Mouse (Mus musculus) hindbrain, embryonic 10.5 days (tissue): ENCODE data around the gene Miox. TPM values are rescaled to one million over a fixed set of nuclear protein-coding genes. Genes with fewer than 3 reads are reported as not detected.

ENCODE experiments used
- DNase-seq: peaks from one replicate; pipeline ENCODE4 v3.0.0-alpha.2; 2017; ENCODE audit warnings: low spot score
- H3K27ac ChIP-seq: fragments of 300-500 bp; sonication (generic); 2 replicates; pipeline ENCODE4 v1.5.1; 2016; ENCODE audit warnings: mild to moderate bottlenecking, moderate library complexity
- H3K27me3 ChIP-seq: fragments of 300-500 bp; sonication (generic); 2 replicates; pipeline ENCODE4 v1.6.1; 2016; ENCODE audit warnings: mild to moderate bottlenecking; ENCODE audit not compliant: poor library complexity, insufficient read depth, severe bottlenecking
- H3K36me3 ChIP-seq: fragments of 300-500 bp; sonication (generic); 2 replicates; pipeline ENCODE4 v1.6.1; 2016; ENCODE audit warnings: mild to moderate bottlenecking, moderate library complexity
- H3K4me1 ChIP-seq: fragments of 300-500 bp; sonication (generic); replicated peaks from 2 replicates; pipeline ENCODE4 v1.6.1; 2016; ENCODE audit warnings: mild to moderate bottlenecking
- H3K4me3 ChIP-seq: fragments of 300-500 bp; sonication (generic); 2 replicates; pipeline ENCODE4 v1.5.1; 2016; ENCODE audit warnings: mild to moderate bottlenecking, moderate library complexity
- H3K9me3 ChIP-seq: fragments of 300-500 bp; sonication (generic); 2 replicates; pipeline ENCODE4 v1.6.1; 2016; ENCODE audit warnings: mild to moderate bottlenecking, moderate library complexity
- WGBS: fragments of 180-500 bp; shearing (Covaris S2); methylation state at CpG from one replicate; pipeline ENCODE4 v1.1.7; 2016; 5-methylcytosine and 5-hydroxymethylcytosine counted together
- polyA plus RNA-seq: library from polyadenylated mRNA; unstranded; fragments of >200 nt; fragmentation: Nextera tagmentation; extraction: Ambion mirVana; gene quantifications from 2 replicates; pipeline ENCODE4 v1.2.1, GENCODE M21; 2016

The Miox gene
- polyA plus RNA-seq: not detected in 2 replicates

DNA sequence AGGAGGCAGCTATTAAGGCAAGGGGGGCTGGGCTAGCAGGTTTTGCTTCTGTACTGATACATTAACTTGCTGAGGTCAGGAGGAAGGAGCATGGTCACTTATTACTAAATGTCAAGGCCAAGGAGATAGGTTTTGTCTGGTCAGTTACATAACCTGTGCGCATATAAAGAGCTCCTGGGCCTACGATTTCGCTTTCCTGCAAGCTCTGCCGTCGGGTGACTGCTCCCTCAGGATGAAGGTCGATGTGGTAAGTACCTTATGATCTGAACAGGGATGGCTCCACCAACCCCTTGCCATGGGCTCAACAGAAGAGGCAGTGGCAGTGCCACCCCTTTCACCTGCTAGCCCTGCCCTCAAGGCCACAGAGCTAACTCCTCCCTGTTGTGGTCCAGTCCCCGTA lies at the start of gene Miox:
Gene Miox (plus strand): TSS at position 128 of the 400 bp plus-strand sequence.
- no peaks in the 10 kb centered on the region for H3K9me3 ChIP-seq
- WGBS: 91% methylated on average over 7 of the region's 7 CpGs
- H3K27me3 ChIP-seq: no peaks in the 10 kb centered on the region
- no peaks in the 10 kb centered on the region for H3K36me3 ChIP-seq
- no peak within 1 kb of the TSS for H3K27ac ChIP-seq
- DNase-seq: no peak
- no peaks in the 10 kb centered on the region for H3K4me1 ChIP-seq
- no peak within 1 kb of the TSS for H3K4me3 ChIP-seq

DNA sequence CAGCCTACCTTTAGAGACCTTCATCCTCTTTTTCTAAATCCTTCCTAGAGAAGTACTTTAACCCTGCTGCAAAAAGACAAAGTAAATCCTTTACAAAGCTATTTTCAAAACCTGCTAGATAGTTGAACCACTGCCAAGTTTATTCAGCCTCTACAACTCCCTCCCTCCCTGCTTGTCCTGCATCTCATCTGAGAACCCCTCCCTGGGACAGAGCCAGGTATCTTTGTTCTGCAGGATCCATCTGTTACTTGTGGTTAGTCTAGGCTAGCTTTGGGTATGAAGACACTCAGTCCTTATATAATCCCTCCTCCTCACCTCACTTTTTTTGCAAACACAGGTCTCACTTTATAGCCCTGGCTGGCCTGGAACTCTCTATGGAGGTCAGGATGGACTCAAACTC lies 49.2 kb upstream of the Miox start:
- no peaks in the 10 kb centered on the region for H3K4me1 ChIP-seq
- no peak overlapping the region for H3K27ac ChIP-seq
- H3K27me3 ChIP-seq: no peaks in the 10 kb centered on the region
- peaks cover 98% of the 10 kb centered on the region for H3K36me3 ChIP-seq
- no peak overlapping the region for H3K4me3 ChIP-seq
- no peak for DNase-seq
- H3K9me3 ChIP-seq: no peaks in the 10 kb centered on the region

DNA sequence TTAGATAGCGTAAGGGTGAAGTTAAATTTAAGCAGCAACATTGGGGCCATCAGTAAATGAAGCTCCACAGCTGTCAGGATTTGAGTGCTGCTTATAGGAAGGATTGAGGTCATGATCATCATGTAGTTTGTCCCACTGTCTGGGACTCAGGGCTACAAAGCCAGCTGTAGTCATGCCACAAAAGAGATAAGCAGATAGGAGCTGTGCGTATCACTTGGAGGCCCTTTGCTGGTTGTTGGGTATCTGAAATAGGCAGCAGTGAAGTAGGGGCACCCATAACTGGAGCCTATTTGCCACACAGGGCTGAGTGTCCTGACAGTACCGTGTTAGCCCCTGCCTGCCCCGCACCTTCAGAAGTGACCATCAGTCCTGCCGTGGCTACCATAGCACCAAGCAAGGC lies 48.7 kb upstream of the Miox start:
- Histone ChIP-seq H3K36me3 (peaks cover 98% of the 10 kb centered on the region), H3K9me3 (no peaks in the 10 kb centered on the region), H3K27ac (no peak overlapping the region), H3K4me1 (no peaks in the 10 kb centered on the region), H3K27me3 (no peaks in the 10 kb centered on the region), H3K4me3 (no peak overlapping the region)
- no peak for DNase-seq
- WGBS: 95% methylated on average over 5 of the region's 5 CpGs

DNA sequence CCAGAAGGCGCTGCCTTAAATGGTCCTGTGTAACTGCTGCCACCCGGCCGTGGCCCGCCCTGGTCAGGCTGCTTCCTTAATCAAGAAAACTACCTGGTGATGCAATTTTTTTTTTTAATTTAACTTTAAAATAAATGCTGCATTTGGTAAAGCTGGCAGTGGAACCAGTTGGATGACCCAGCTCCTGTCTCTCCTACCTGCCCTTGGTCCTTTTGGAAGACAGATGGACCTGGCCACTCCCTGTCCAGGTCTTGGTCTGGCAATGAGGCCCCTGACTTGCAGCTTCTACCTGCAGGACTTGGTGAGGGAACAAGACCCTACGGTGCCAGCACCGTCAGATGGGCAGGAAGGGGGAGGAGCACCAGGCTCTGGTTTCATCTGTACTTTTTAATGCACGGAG lies 48.1 kb upstream of the Miox start:
- WGBS: 87% methylated on average over 7 of the region's 7 CpGs

DNA sequence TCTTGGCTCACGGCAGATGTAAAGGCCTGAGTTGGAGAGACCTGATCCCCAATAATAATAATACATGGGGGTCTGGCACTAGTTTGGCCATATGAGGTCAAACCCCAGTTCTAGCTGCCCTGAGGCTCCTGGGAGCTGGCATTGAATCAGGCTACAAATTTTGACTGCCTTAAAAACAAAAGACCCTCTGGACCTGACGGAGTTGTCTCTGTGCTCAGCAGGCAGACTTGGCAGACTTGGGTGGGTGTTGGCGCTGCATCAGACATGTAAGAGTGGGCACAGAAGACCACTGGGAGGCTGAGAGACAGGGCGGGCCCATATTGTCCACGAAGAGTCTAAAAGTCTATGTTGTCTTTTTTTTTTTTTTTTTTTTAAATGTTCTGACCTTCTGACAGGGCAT lies 47.6 kb upstream of the Miox start:
- no peaks in the 10 kb centered on the region for H3K27me3 ChIP-seq
- H3K4me1 ChIP-seq: no peaks in the 10 kb centered on the region
- DNase-seq: no peak
- H3K36me3 ChIP-seq: peaks cover 98% of the 10 kb centered on the region
- H3K4me3 ChIP-seq: no peak overlapping the region
- 94% methylated on average over 5 of the region's 5 CpGs for WGBS
- no peaks in the 10 kb centered on the region for H3K9me3 ChIP-seq
- H3K27ac ChIP-seq: no peak overlapping the region

More for the DNA sequence above, 48.1 kb upstream of the Miox start:
- H3K27me3 ChIP-seq: no peaks in the 10 kb centered on the region
- no peak overlapping the region for H3K4me3 ChIP-seq
- H3K36me3 ChIP-seq: peaks cover 98% of the 10 kb centered on the region
- no peak for DNase-seq
- no peaks in the 10 kb centered on the region for H3K9me3 ChIP-seq
- no peak overlapping the region for H3K27ac ChIP-seq
- no peaks in the 10 kb centered on the region for H3K4me1 ChIP-seq

DNA sequence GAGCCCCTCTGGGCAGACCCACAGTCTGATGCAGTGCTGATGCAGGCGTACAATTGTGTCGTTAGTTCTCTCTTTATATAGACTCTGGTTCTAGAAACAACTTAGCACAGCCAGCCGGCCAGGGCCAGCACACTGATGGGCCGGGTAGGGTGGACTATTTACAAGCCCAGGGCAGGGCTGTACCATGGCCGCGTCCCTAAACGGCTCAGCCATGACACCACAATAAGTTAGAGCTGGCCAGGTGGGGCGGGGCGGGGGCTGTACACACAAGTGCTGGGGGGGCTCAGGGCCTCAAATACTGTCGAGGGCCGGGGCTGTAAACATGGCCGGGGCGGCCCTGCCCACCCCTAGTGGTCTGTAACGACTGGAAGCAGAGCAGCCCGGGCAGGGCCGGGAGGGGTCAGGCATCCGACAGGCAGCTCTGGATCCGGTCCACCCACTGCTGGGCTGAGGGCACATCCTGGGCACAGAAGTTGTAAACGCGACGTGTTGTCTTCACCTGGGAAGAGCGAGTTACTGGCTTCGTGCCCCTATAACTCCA lies 45.9 kb upstream of the Miox start:
- DNase-seq: no peak
- H3K27ac ChIP-seq: no peak overlapping the region
- WGBS: 94% methylated on average over 23 of the region's 23 CpGs
- no peaks in the 10 kb centered on the region for H3K9me3 ChIP-seq
- H3K4me3 ChIP-seq: no peak overlapping the region
- H3K27me3 ChIP-seq: no peaks in the 10 kb centered on the region
- H3K36me3 ChIP-seq: peaks cover 98% of the 10 kb centered on the region
- H3K4me1 ChIP-seq: no peaks in the 10 kb centered on the region

DNA sequence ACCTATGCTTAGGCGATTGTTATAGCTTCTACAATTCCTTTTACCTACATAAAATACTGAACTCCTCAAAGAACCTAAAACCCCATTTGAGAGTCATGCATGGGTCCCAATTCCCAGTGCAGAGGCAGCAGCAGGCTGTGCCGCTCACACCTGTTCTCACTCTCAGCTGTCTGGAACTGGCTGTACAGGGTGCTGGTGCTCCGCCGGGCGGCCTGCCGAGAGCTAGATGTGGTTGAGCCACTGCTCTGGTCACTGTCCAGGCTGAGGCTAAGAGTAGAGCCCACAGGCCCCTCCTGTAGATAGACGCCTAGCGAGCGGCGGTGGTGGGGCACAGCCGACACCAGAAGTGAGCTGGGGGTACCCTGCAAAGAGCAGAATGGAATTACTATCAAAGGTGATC lies 44.7 kb upstream of the Miox start:
- Histone ChIP-seq H3K9me3 (no peaks in the 10 kb centered on the region), H3K4me3 (no peak overlapping the region), H3K4me1 (no peaks in the 10 kb centered on the region), H3K36me3 (peaks cover 98% of the 10 kb centered on the region), H3K27ac (no peak overlapping the region), H3K27me3 (no peaks in the 10 kb centered on the region)
- DNase-seq: no peak
- WGBS: 95% methylated on average over 11 of the region's 11 CpGs

DNA sequence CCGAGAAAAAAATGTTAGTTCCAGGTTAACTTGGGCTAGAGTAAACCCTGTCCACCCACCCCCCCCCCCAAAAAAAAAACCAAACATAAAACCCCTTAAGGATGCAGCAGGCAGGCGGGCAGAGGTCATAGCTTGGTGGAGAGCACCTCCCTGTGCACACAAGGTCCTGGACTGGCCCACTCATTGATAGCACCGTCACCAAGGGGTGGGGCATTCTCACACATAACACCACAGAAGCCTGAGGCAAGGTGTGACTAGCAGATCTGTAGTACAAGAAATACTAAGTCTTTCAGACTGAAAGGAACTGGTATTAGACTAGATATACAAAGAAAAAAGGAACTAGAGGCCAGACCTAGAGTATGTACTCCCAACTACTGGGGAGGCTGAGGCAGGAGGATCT lies 42.7 kb upstream of the Miox start:
- H3K4me3 ChIP-seq: no peak overlapping the region
- peaks cover 99% of the 10 kb centered on the region for H3K36me3 ChIP-seq
- no peaks in the 10 kb centered on the region for H3K4me1 ChIP-seq
- H3K27me3 ChIP-seq: no peaks in the 10 kb centered on the region
- 90% methylated on average over 3 of the region's 3 CpGs for WGBS
- no peak for DNase-seq
- no peak overlapping the region for H3K27ac ChIP-seq
- H3K9me3 ChIP-seq: no peaks in the 10 kb centered on the region

DNA sequence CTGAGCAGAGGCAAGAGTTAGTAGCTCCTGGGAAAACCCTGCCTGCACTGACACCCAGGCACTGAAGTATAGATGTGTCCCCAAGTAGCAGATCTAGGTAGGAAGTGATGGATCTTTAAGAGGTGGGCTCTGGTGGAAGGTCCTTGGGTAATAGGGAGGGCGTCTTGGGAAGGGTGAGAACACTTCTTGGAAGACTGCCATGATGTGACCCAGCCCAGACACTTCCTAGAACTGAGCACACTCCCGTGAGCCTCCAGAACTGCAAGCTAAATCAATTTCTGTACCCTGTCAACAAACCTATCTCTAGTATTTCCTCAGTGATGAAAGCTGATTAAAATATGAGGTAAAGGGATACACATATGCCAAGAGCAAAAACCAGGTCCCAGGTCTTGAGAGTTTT lies 41.4 kb upstream of the Miox start:
- no peaks in the 10 kb centered on the region for H3K27me3 ChIP-seq
- no peak for DNase-seq
- H3K4me3 ChIP-seq: no peak overlapping the region
- H3K27ac ChIP-seq: no peak overlapping the region
- H3K9me3 ChIP-seq: no peaks in the 10 kb centered on the region
- no peaks in the 10 kb centered on the region for H3K4me1 ChIP-seq
- peaks cover 100% of the 10 kb centered on the region for H3K36me3 ChIP-seq
- WGBS: 92% methylated on average over 2 of the region's 2 CpGs

DNA sequence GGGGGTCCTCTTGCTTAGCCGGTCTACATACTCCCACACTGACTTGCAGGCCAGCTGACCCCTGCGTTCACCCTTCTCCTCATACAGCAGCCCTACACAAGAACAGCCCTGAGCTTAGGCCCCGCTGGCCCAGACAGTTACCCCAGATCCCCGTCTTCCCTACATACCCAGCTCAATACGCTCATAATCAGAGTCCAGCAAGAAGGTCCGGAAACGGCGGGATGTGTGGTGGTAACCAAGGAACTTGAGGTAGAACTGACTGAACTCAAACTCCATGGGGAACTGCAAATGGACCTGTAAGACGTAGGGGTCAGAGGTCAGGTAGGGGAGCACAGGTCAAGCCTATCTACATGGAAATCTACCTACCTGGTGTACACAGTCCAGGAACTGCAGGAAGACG lies 40.4 kb upstream of the Miox start:
- Histone ChIP-seq H3K4me3 (no peak overlapping the region), H3K27ac (no peak overlapping the region), H3K36me3 (peaks cover 99% of the 10 kb centered on the region), H3K4me1 (no peaks in the 10 kb centered on the region), H3K27me3 (no peaks in the 10 kb centered on the region), H3K9me3 (no peaks in the 10 kb centered on the region)
- no peak for DNase-seq
- WGBS: 91% methylated on average over 10 of the region's 10 CpGs

DNA sequence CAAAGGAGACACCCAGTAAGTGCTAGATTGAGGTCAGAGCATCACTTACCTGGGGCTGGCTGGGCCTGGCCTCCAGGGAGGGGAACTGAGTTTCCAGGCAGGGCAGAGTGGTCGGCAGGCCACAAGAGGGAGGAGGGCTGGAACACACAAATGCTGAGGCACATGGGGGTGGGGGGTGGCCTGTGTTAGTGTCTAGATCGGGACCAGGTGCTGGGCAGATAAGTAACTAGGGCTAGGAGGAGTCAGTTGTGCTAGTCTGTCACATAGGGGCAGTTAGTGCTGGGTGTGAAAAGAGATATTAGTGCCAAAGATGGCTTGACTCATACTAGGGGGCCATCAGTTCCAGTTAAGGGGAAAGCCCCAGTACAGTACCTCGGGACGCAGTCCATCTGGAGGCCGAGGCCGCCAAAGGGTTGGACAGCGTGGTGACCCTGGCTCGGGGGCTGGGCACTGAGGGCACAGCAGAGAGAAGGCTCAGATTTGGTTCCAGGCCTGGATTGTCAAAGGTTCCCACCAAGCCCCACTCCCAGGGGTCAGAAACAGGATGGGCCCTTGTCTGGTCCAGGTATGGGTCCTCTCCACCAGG lies 38.5 kb upstream of the Miox start:
- Histone ChIP-seq H3K36me3 (peaks cover 98% of the 10 kb centered on the region), H3K27me3 (no peaks in the 10 kb centered on the region), H3K4me1 (no peaks in the 10 kb centered on the region), H3K4me3 (no peak overlapping the region), H3K9me3 (no peaks in the 10 kb centered on the region), H3K27ac (no peak overlapping the region)
- no peak for DNase-seq
- 93% methylated on average over 8 of the region's 8 CpGs for WGBS

DNA sequence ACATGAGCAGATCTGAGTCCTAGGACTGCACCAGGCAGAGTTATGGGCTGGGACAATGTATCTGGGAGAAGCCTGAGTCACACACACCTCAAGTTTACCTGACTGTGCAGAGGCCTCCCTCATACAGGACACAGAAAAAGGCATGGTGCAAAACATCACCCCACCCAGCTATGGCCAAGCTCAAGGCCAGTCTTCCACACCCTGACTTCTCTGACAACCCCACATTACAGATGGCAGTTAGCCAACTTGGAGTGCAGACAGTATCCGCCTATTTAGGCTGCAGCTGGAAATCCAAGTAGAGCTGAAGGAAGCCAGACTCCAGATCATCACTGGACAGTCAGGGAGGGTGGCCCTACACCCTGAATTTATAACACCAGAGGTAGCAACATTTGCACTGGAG lies 37.7 kb upstream of the Miox start:
- peaks cover 98% of the 10 kb centered on the region for H3K36me3 ChIP-seq

DNA sequence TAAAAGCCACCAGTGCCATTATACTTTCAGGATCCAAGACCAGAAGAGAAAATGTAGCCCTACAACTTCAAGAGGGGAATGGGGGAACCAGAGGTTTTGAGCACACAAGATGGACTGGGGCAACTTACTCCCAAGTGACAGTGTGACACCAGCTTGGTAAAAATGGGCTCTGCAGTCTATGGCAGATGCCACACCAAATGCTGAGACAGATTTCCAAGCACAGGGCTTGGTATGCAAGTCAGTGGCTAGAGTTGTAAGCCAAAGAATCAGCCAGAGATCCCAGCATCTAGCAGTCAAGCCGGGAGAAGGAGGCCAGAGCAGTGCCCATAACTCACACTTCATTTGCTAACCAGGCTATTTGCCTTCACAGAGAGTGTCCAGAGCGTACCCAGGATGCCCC lies 36.5 kb upstream of the Miox start:
- DNase-seq: no peak
- H3K9me3 ChIP-seq: no peaks in the 10 kb centered on the region
- peaks cover 98% of the 10 kb centered on the region for H3K36me3 ChIP-seq
- WGBS: 91% methylated on average over 2 of the region's 2 CpGs
- no peaks in the 10 kb centered on the region for H3K4me1 ChIP-seq
- no peak overlapping the region for H3K4me3 ChIP-seq
- no peak overlapping the region for H3K27ac ChIP-seq
- H3K27me3 ChIP-seq: no peaks in the 10 kb centered on the region

More for the DNA sequence above, 37.7 kb upstream of the Miox start:
- H3K4me1 ChIP-seq: no peaks in the 10 kb centered on the region
- no peak overlapping the region for H3K27ac ChIP-seq
- no peak for DNase-seq
- WGBS: 88% methylated on average over 1 of the region's 1 CpGs
- no peaks in the 10 kb centered on the region for H3K9me3 ChIP-seq
- H3K27me3 ChIP-seq: no peaks in the 10 kb centered on the region
- H3K4me3 ChIP-seq: no peak overlapping the region

DNA sequence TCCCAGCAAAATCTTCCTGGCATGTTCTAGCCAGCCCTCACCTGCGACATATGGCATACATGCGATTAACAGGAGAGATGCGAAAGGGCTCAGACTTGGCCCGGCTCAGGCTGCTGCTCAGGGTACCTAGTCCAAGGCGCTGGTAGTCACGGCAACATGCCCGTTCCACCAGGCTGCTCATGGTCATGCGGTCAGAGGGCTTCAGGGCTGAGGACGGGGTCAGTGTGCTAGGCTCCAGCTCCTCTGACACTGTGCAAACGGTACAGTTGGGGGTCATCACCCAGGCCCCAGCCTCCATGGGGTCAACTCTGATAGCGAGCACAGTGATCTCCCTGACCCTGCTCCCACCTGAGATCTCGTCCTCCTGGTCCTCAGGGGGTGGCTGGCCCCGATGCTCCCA lies 34.0 kb upstream of the Miox start:
- Histone ChIP-seq H3K27me3 (no peaks in the 10 kb centered on the region), H3K9me3 (no peaks in the 10 kb centered on the region), H3K4me3 (no peak overlapping the region), H3K36me3 (peaks cover 98% of the 10 kb centered on the region), H3K4me1 (no peaks in the 10 kb centered on the region), H3K27ac (no peak overlapping the region)
- 92% methylated on average over 13 of the region's 13 CpGs for WGBS
- no peak for DNase-seq
